Mouse (Mus musculus) hindbrain, postnatal 0 days (tissue): ENCODE measurements around the gene Ank. TPM values are rescaled to one million over a fixed set of nuclear protein-coding genes. Genes with fewer than 3 reads are reported as not detected.

ENCODE experiments used
- ATAC-seq: fragments of 200-750 bp; cut with Nextera tagmentation; 2 replicates; pipeline ENCODE4 v1.8.0; 2017; ENCODE audit warnings: mild to moderate bottlenecking, moderate TSS enrichment, moderate library complexity
- DNase-seq: peaks from one replicate; pipeline ENCODE4 v3.0.0-alpha.2; 2015; ENCODE audit warnings: low spot score
- H3K27ac ChIP-seq: fragments of 300-500 bp; sonication (generic); 2 replicates; pipeline ENCODE4 v1.5.1; 2014; ENCODE audit warnings: mild to moderate bottlenecking
- H3K27me3 ChIP-seq: fragments of 300-500 bp; sonication (generic); 2 replicates; pipeline ENCODE4 v1.6.1; 2014; ENCODE audit warnings: low read length, mixed read lengths; ENCODE audit not compliant: insufficient read depth
- H3K36me3 ChIP-seq: fragments of 300-500 bp; sonication (generic); 2 replicates; pipeline ENCODE4 v1.6.1; 2014; ENCODE audit warnings: low read length, mixed read lengths; ENCODE audit not compliant: insufficient read depth
- H3K4me1 ChIP-seq: fragments of 300-500 bp; sonication (generic); 2 replicates; pipeline ENCODE4 v1.6.1; 2014; ENCODE audit warnings: antibody characterized with exemption, low read length, mixed read lengths; ENCODE audit not compliant: insufficient read depth
- H3K4me2 ChIP-seq: fragments of 300-500 bp; sonication (generic); 2 replicates; pipeline ENCODE4 v1.6.1; 2014; ENCODE audit warnings: low read depth, mild to moderate bottlenecking, low read length, moderate library complexity, mixed read lengths
- H3K4me3 ChIP-seq: fragments of 300-500 bp; sonication (generic); 2 replicates; pipeline ENCODE4 v1.5.1; 2014; ENCODE audit warnings: low read length
- H3K9ac ChIP-seq: fragments of 300-500 bp; sonication (generic); replicated peaks from 2 replicates; pipeline ENCODE4 v1.6.1; 2014; ENCODE audit warnings: mild to moderate bottlenecking, low read length, moderate library complexity, mixed read lengths
- H3K9me3 ChIP-seq: fragments of 300-500 bp; sonication (generic); 2 replicates; pipeline ENCODE4 v1.6.1; 2016; ENCODE audit warnings: low read length, mixed read lengths
- CTCF ChIP-seq: IDR thresholded peaks from 2 replicates; pipeline ENCODE4 v1.5.1; 2016; ENCODE audit warnings: antibody characterized with exemption, control low read depth, low read depth
- WGBS: fragments of 180-500 bp; shearing (Covaris S2); extraction: QIAGEN DNeasy Blood & Tissue Kit; methylation state at CpG from one replicate; pipeline ENCODE4 v1.1.7; 2014; 5-methylcytosine and 5-hydroxymethylcytosine counted together
- polyA plus RNA-seq: library from polyadenylated mRNA; unstranded; fragments of >200 nt; fragmentation: Nextera tagmentation; extraction: Ambion mirVana; gene quantifications from 2 replicates; pipeline ENCODE4 v1.2.1, GENCODE M21; 2015
- total RNA-seq: library from RNA; depleted of rRNA; stranded (reverse); fragments of >200 nt; gene quantifications from 2 replicates; pipeline ENCODE4 v1.2.3, GENCODE M21; 2014

Ank gene
- total and polyA plus RNA-seq, 2 experiments from 2014 or later = 18.1 to 31.1 TPM

DNA sequence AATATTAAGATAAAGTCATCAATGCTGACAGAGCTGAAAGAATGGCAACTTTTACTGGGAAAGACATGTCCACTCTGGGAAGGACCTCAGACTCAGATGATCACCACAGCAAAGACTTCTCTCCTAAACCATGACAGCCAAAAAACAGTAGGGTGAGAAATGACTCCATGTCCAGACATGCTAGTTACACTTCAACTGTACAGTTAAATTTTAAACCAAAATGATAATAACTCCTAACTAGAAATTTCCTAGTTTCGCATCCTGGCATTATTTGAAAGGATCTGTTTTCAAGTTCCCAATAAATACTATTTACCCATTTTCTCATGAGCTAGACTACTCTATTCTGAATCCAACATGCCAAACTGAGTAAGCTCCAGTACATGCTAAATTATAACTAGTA lies 159.8 kb downstream of the Ank start:
- Histone ChIP-seq H3K36me3 (peaks cover 6% of the 10 kb centered on the region; the same call in 1 of the 2 replicates), H3K9me3 (no peaks in the 10 kb centered on the region), H3K9ac (no peak overlapping the region), H3K27ac (no peak overlapping the region), H3K4me1 (peaks cover 13% of the 10 kb centered on the region; the same call in 1 of the 2 replicates), H3K27me3 (no peaks in the 10 kb centered on the region), H3K4me2 (no peak overlapping the region), H3K4me3 (no peak overlapping the region)
- ATAC-seq (no peak), DNase-seq (no peak)
- no peak for TF ChIP-seq CTCF
- WGBS = 98% methylated on average over 1 of the region's 1 CpGs

DNA sequence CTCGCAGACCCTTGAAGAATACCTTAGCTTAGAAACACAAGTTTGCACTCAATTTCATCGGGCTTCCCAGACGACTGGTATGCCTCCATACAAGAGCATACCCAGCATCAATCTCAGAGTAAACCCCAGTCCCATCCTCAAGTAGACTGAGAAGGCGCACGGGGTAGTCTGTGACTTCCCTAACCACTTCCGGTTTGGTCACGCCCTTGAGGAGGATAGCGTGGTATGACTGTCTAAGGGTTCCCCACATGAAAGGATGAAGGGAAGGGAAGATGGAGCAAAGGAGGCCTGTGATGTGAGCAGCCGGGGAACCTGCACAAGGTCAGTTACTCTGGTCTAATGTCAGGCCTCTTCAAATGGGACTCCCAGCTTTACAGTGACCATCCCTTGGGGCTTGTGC lies 161.3 kb downstream of the Ank start:
- Histone ChIP-seq H3K36me3 (peaks cover 6% of the 10 kb centered on the region; the same call in 1 of the 2 replicates), H3K9ac (no peak overlapping the region), H3K4me3 (no peak overlapping the region), H3K4me1 (peaks cover 13% of the 10 kb centered on the region; the same call in 1 of the 2 replicates), H3K27me3 (no peaks in the 10 kb centered on the region), H3K27ac (no peak overlapping the region), H3K4me2 (no peak overlapping the region), H3K9me3 (no peaks in the 10 kb centered on the region)
- ATAC-seq = no peak
- no peak for TF ChIP-seq CTCF
- WGBS = 92% methylated on average over 9 of the region's 9 CpGs
- DNase-seq = no peak

- WGBS = 84% methylated on average over 4 of the region's 4 CpGs
- no peak for TF ChIP-seq CTCF
- Histone ChIP-seq H3K9ac (no peak overlapping the region), H3K4me2 (peak overlapping the region; percentile 88), H3K27me3 (no peaks in the 10 kb centered on the region), H3K27ac (no peak overlapping the region), H3K9me3 (no peaks in the 10 kb centered on the region), H3K4me3 (peak overlapping the region; percentile 97), H3K36me3 (peaks cover 6% of the 10 kb centered on the region; the same call in 1 of the 2 replicates), H3K4me1 (peaks cover 13% of the 10 kb centered on the region; the same call in 1 of the 2 replicates)
- no peak for ATAC-seq
- DNase-seq = no peak
Observed at GRCm38 (mm10) chr15:27629046-27629445, 162.6 kb downstream of the Ank start.

DNA sequence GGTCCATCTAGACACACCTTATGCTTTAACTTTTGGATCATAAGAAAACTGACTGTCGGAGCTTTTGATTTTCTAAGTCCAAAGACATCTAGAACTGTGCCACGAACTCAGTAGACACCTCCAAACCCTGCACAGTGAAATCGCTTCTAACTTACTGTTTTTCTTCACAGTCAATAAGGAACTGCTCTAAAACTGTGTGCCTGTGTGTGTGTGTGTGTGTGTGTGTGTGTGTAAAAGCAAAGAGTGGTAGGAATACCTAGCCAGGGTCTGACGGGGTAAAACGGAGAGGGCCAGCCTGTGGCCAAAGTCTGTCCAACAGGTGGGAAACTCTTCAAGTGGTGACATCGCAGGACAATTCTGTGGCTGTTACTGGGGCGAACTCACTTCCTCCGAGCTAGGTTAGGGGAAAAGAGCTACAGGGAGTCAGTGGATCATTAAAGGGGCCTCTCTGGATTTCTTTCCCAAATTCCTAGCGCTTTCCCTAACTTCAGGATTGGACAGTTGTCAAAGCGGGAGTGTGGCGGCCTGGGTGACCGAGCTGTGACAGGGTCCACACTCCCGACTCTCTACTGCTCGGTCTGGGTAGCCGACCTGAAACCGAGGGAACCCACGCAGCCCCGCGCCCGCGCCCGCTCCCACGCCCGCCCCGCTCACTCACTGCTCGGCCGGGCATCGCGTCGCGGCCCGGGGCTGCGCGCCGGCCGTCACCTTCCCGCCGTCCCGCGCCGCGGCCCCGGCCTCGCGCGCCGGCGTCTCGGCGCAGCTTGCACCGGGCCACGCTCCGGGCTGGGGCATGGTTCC lies 163.5 kb downstream of the Ank start:
- DNase-seq (peak; percentile 25), ATAC-seq (no peak)
- H3K4me3 ChIP-seq = peak overlapping the region; percentile 97
- peak overlapping the region; percentile 88 for H3K4me2 ChIP-seq
- peak overlapping the region; percentile 66; the same call in 1 of the 2 replicates for H3K27ac ChIP-seq
- H3K4me1 ChIP-seq = peaks cover 13% of the 10 kb centered on the region; the same call in 1 of the 2 replicates
- H3K36me3 ChIP-seq = peaks cover 6% of the 10 kb centered on the region; the same call in 1 of the 2 replicates
- H3K9ac ChIP-seq = peak overlapping the region; percentile 78
- H3K9me3 ChIP-seq = no peaks in the 10 kb centered on the region
- 3% methylated on average over 36 of the region's 53 CpGs for WGBS
- no peak for TF ChIP-seq CTCF
- no peaks in the 10 kb centered on the region for H3K27me3 ChIP-seq

DNA sequence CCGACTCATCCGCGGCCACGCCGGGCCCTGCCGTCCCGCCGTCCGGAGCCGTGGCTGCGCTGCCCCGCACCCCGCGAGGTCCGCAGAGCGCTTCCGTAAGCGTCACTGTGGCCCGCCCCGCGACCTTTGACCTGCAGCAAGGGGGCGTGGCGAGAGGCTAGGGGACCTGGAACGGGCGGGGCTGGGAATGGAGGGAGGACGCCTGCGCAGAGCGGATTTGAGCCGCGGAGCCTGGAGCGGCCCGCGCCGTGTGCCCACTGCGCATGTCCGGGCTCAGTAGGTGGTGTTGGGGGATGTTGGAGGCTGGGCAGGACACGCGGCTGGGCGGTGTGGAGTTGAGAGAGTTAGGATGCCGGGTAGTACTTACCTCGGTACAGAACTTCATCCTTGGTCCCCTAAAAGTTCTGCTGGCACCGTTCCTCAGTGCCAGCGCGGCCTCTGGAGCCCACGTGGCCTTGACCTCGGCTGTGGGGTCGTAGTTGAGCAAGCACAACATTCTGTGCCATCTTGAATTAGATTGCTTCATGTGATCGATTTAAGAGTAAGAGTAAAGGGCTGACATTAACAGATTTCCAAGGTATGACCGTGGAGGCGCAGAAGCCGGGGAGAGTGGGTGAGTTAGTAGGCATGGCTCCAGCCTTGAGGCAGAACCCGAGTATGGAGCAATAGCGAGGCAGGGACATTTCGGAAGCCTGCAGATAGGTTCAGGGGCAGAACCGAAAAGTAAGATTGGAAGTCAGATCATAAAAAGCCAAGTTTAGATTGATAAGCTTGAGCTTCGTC lies 164.3 kb downstream of the Ank start, which contains the start of gene Otulin:
Gene Otulin (minus strand): TSS at position 93 of the 783 bp plus-strand sequence.
- H3K9ac ChIP-seq = peak within 1 kb of the TSS; percentile 78
- H3K27me3 ChIP-seq = no peaks in the 10 kb centered on the region
- WGBS = 6% methylated on average over 51 of the region's 56 CpGs
- peak; percentile 98 for ATAC-seq
- peak within 1 kb of the TSS; percentile 88 for H3K4me2 ChIP-seq
- peaks cover 13% of the 10 kb centered on the region; the same call in 1 of the 2 replicates for H3K4me1 ChIP-seq
- no peak for TF ChIP-seq CTCF
- no peaks in the 10 kb centered on the region for H3K9me3 ChIP-seq
- peak within 1 kb of the TSS; percentile 66; the same call in 1 of the 2 replicates for H3K27ac ChIP-seq
- DNase-seq = peak; percentile 99
- H3K4me3 ChIP-seq = peak within 1 kb of the TSS; percentile 97
- H3K36me3 ChIP-seq = peaks cover 6% of the 10 kb centered on the region; the same call in 1 of the 2 replicates
